Mouse (Mus musculus) limb, embryonic 11.5 days (tissue): ENCODE measurements at regions not wholly inside any gene's neighbourhood (a gene's known extent, or its start where the extent isn't known, plus 50 kb on each side); places are given as distances from the start of the nearest gene placed in this dataset.

ENCODE experiments used
- ATAC-seq: fragments of 200-750 bp; cut with Nextera tagmentation; 2 replicates; pipeline ENCODE4 v1.8.0; 2017; ENCODE audit warnings: low read depth; ENCODE audit not compliant: insufficient number of reproducible peaks, low FRiP score, low TSS enrichment
- DNase-seq: peaks from one replicate; pipeline ENCODE4 v3.0.0-alpha.2; 2015; ENCODE audit warnings: low spot score
- H3K27ac ChIP-seq: fragments of 300-500 bp; sonication (generic); replicated peaks from 2 replicates; pipeline ENCODE4 v1.5.1; 2014; ENCODE audit warnings: low read depth, mild to moderate bottlenecking, low read length
- H3K27me3 ChIP-seq: fragments of 300-500 bp; sonication (generic); 2 replicates; pipeline ENCODE4 v1.6.1; 2014; ENCODE audit warnings: mild to moderate bottlenecking, low read length, mixed read lengths; ENCODE audit not compliant: control insufficient read depth, insufficient read depth
- H3K36me3 ChIP-seq: fragments of 300-500 bp; sonication (generic); 2 replicates; pipeline ENCODE4 v1.6.1; 2014; ENCODE audit warnings: mild to moderate bottlenecking, low read length, moderate library complexity, mixed read lengths; ENCODE audit not compliant: control insufficient read depth, insufficient read depth
- H3K4me1 ChIP-seq: fragments of 300-500 bp; sonication (generic); 2 replicates; pipeline ENCODE4 v1.6.1; 2014; ENCODE audit warnings: low read length, mixed read lengths; ENCODE audit not compliant: control insufficient read depth, insufficient read depth
- H3K4me2 ChIP-seq: fragments of 300-500 bp; sonication (generic); 2 replicates; pipeline ENCODE4 v1.6.1; 2014; ENCODE audit warnings: low read depth, mild to moderate bottlenecking, moderate library complexity; ENCODE audit not compliant: severe bottlenecking
- H3K4me3 ChIP-seq: fragments of 300-500 bp; sonication (generic); 2 replicates; pipeline ENCODE4 v1.5.1; 2014; ENCODE audit warnings: low read depth, low read length
- H3K9ac ChIP-seq: fragments of 300-500 bp; sonication (generic); 2 replicates; pipeline ENCODE4 v1.6.1; 2014; ENCODE audit warnings: mild to moderate bottlenecking, low read length
- H3K9me3 ChIP-seq: fragments of 300-500 bp; sonication (generic); 2 replicates; pipeline ENCODE4 v1.6.1; 2016; ENCODE audit warnings: low read length; ENCODE audit not compliant: control insufficient read depth
- WGBS: fragments of 180-500 bp; shearing (Covaris S2); extraction: QIAGEN DNeasy Blood & Tissue Kit; methylation state at CpG from one replicate; pipeline ENCODE4 v1.1.7; 2014; 5-methylcytosine and 5-hydroxymethylcytosine counted together

GRCm38 (mm10) chr6:94919194-94919743 lies 197.8 kb upstream of the Kbtbd8 start:
- DNase-seq (no peak), ATAC-seq (no peak)
- H3K4me3 ChIP-seq = no peak overlapping the region
- H3K4me1 ChIP-seq = no peaks in the 10 kb centered on the region
- no peaks in the 10 kb centered on the region for H3K9me3 ChIP-seq
- H3K36me3 ChIP-seq = no peaks in the 10 kb centered on the region
- H3K27me3 ChIP-seq = no peaks in the 10 kb centered on the region
- no peak overlapping the region for H3K27ac ChIP-seq
- no peak overlapping the region for H3K9ac ChIP-seq
- H3K4me2 ChIP-seq = no peak overlapping the region
- 88% methylated on average over 5 of the region's 5 CpGs for WGBS

GRCm38 (mm10) chr6:94915842-94916620 lies 201.0 kb upstream of the Kbtbd8 start:
- peaks cover 11% of the 10 kb centered on the region; the same call in 1 of the 2 replicates for H3K4me1 ChIP-seq
- ATAC-seq (no peak), DNase-seq (no peak)
- no peak overlapping the region for H3K4me2 ChIP-seq
- WGBS = 71% methylated on average over 8 of the region's 8 CpGs
- H3K9ac ChIP-seq = no peak overlapping the region
- no peaks in the 10 kb centered on the region for H3K36me3 ChIP-seq
- H3K9me3 ChIP-seq = no peaks in the 10 kb centered on the region
- H3K27me3 ChIP-seq = no peaks in the 10 kb centered on the region
- no peak overlapping the region for H3K4me3 ChIP-seq
- peak overlapping the region; percentile 21; the same call in 1 of the 2 replicates for H3K27ac ChIP-seq

- ATAC-seq (no peak), DNase-seq (peak; percentile 28)
- H3K4me1 ChIP-seq = peaks cover 11% of the 10 kb centered on the region; the same call in 1 of the 2 replicates
- no peaks in the 10 kb centered on the region for H3K9me3 ChIP-seq
- WGBS = 56% methylated on average over 3 of the region's 3 CpGs
- H3K4me2 ChIP-seq = no peak overlapping the region
- H3K9ac ChIP-seq = no peak overlapping the region
- H3K36me3 ChIP-seq = no peaks in the 10 kb centered on the region
- H3K27ac ChIP-seq = peak overlapping the region; percentile 61
- no peaks in the 10 kb centered on the region for H3K27me3 ChIP-seq
- H3K4me3 ChIP-seq = no peak overlapping the region
These were observed 205.2 kb upstream of the Kbtbd8 start for GRCm38 (mm10) chr6:94911836-94912235.

GRCm38 (mm10) chr6:94911374-94911773 lies 205.7 kb upstream of the Kbtbd8 start:
- ATAC-seq (0 out of 2 replicates have a peak, but pooled peaks have one; percentile 67), DNase-seq (peak; percentile 79)
- H3K36me3 ChIP-seq = no peaks in the 10 kb centered on the region
- no peak overlapping the region for H3K4me2 ChIP-seq
- H3K4me3 ChIP-seq = no peak overlapping the region
- H3K27ac ChIP-seq = peak overlapping the region; percentile 61
- no peak overlapping the region; the same call in 1 of the 2 replicates for H3K9ac ChIP-seq
- H3K27me3 ChIP-seq = no peaks in the 10 kb centered on the region
- H3K4me1 ChIP-seq = peaks cover 11% of the 10 kb centered on the region; the same call in 1 of the 2 replicates
- H3K9me3 ChIP-seq = no peaks in the 10 kb centered on the region
- WGBS = 23% methylated on average over 9 of the region's 9 CpGs

- no peak for DNase-seq
- no peaks in the 10 kb centered on the region for H3K27me3 ChIP-seq
- no peak overlapping the region for H3K9ac ChIP-seq
- 86% methylated on average over 4 of the region's 4 CpGs for WGBS
- no peak for ATAC-seq
- no peaks in the 10 kb centered on the region for H3K4me1 ChIP-seq
- no peak overlapping the region for H3K4me3 ChIP-seq
- no peak overlapping the region for H3K4me2 ChIP-seq
- no peaks in the 10 kb centered on the region for H3K9me3 ChIP-seq
- H3K36me3 ChIP-seq = no peaks in the 10 kb centered on the region
- no peak overlapping the region for H3K27ac ChIP-seq
These were observed 200.9 kb upstream of the Lrig1 start for GRCm38 (mm10) chr6:94900862-94901261.

- Histone ChIP-seq H3K4me3 (no peak overlapping the region), H3K9ac (no peak overlapping the region), H3K27ac (no peak overlapping the region), H3K36me3 (no peaks in the 10 kb centered on the region), H3K9me3 (no peaks in the 10 kb centered on the region), H3K4me2 (no peak overlapping the region), H3K27me3 (no peaks in the 10 kb centered on the region), H3K4me1 (no peaks in the 10 kb centered on the region)
- WGBS = 82% methylated on average over 9 of the region's 9 CpGs
- ATAC-seq (no peak), DNase-seq (no peak)
These were observed 198.9 kb upstream of the Lrig1 start for GRCm38 (mm10) chr6:94898881-94899280.

GRCm38 (mm10) chr6:94890165-94890564 lies 190.2 kb upstream of the Lrig1 start:
- DNase-seq = no peak
- Histone ChIP-seq H3K9ac (no peak overlapping the region), H3K4me1 (no peaks in the 10 kb centered on the region), H3K4me3 (no peak overlapping the region), H3K9me3 (no peaks in the 10 kb centered on the region), H3K4me2 (no peak overlapping the region), H3K36me3 (no peaks in the 10 kb centered on the region), H3K27me3 (no peaks in the 10 kb centered on the region), H3K27ac (no peak overlapping the region)
- no peak for ATAC-seq
- 60% methylated on average over 3 of the region's 3 CpGs for WGBS

GRCm38 (mm10) chr6:94889271-94889670 lies 189.3 kb upstream of the Lrig1 start:
- no peak for ATAC-seq
- 85% methylated on average over 10 of the region's 10 CpGs for WGBS
- no peak overlapping the region for H3K27ac ChIP-seq
- DNase-seq = no peak
- no peak overlapping the region for H3K4me2 ChIP-seq
- H3K4me3 ChIP-seq = no peak overlapping the region
- no peaks in the 10 kb centered on the region for H3K27me3 ChIP-seq
- no peak overlapping the region for H3K9ac ChIP-seq
- H3K9me3 ChIP-seq = no peaks in the 10 kb centered on the region
- no peaks in the 10 kb centered on the region for H3K36me3 ChIP-seq
- H3K4me1 ChIP-seq = no peaks in the 10 kb centered on the region
